Mouse (Mus musculus): ENCODE data around the gene Scn3a.

DNA sequence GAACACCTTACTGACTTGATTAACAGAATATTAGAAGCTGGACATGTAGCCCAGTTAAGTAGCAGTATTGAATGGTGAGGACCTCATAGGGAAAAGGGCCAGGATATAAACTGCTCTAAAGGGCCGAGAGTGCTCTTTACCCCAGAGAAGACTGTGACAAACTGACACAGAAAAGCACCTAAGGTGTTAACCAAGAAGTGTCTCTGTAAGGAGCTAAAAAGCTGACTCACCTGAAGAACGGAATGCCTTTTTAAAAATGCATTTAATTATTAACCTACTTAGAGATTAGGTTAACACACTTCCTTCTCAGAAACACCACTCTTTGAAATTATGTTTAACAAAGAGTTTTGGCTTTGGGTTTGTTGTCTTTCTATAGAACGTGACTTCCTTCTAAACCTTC lies 9.7 kb downstream of the Scn3a start:
- TF ChIP-seq CTCF (IDR thresholded peaks at IDR 0.05; ENCODE audit: control insufficient read depth, insufficient read depth, insufficient replicate concordance, low read depth, low read length) (no peak), POLR2A (IDR thresholded peaks at IDR 0.05; ENCODE audit: control insufficient read depth, low read depth, low read length) (no peak)

Measured in testis, adult 2 months (tissue).